In the genomic region with DNA sequence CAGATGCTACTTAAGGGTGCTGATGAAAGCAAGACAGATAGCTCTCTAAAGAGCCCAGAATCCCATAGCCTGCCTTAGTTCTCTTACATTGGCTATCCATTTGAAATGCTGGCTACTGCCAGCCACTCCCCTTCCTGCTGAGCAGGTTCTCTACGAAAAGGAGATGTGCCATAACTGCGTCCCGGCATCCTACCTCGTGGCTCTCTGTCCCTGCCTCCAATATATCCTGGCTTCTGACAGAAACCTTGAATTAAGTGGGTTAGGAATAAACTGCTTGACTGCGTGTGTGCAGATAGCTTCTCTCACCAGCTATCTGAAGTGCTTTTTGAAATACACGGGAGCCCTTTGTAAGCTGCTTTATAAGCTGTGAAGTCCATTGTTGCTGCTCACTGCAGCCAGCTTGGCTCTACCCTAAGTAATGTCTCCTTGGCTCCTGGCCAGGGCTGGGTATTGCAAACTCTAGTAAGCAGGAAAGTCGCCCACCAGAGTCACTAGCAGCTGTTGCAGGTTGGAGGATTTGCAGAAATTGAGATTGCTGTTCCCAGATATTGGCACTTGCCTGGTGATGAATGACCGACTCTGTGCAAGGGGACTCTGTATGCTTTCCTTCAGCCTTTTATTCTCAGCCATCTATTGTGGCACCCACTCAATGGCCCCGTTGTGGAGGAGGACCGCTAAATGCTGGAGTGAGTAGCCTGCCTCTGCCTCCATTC, we compare ENCODE assay signal across 10 mouse cellular contexts.
DNase-seq lines count a peak whose midpoint lies in the region; ATAC-seq and TF ChIP-seq lines count a peak whose summit lies in the region.
"Had no signal": no experiment of that assay in that cellular context is flagged by ENCODE, and none has a peak within 500 bp of the region (broad histone marks: within the 10 kb centered on the region; RNA-seq: fewer than 3 reads in every experiment).

No protein-coding gene starts in this region.

- H3K27me3 ChIP-seq in lung, postnatal 0 days (replicated peaks; ENCODE audit: insufficient read depth, low read length) = no peaks in the 10 kb centered on the region
- H3K27me3 ChIP-seq in hindbrain, embryonic 15.5 days = no peaks in the 10 kb centered on the region
- H3K27me3 ChIP-seq: limb, embryonic 12.5 days; stomach, embryonic 15.5 days had no signal

- H3K4me1 ChIP-seq in lung, postnatal 0 days (ENCODE audit: insufficient read depth, low read depth, low read length) = 0 out of 2 replicates have a peak, but pooled peaks cover 3% of the 10 kb centered on the region
- peaks cover 29% of the 10 kb centered on the region for H3K4me1 ChIP-seq in hindbrain, embryonic 15.5 days (replicated peaks)

- peak; percentile 36 to 46 for DNase-seq in cerebellum, adult 18-20 months
- DNase-seq in cerebellum, adult 9-10 months = no peak
- peak; percentile 40 for DNase-seq in lung, postnatal 0 days (ENCODE audit: low spot score)
- DNase-seq in lung, adult 18-20 months = no peak
- DNase-seq in left cerebral cortex, postnatal 4 days = peak; percentile 92
- peak; percentile 55 for DNase-seq in right cerebral cortex, postnatal 25 days
- DNase-seq in thymus, postnatal 4 days = no peak

- H3K4me2 ChIP-seq in lung, postnatal 0 days (replicated peaks; ENCODE audit: low read depth, low read length) = no peak overlapping the region
- H3K4me2 ChIP-seq in hindbrain, embryonic 15.5 days = no peak overlapping the region
- H3K4me2 ChIP-seq: limb, embryonic 12.5 days; stomach, embryonic 15.5 days had no signal

- 46% methylated on average over 10 of the region's 10 CpGs for WGBS in lung, postnatal 0 days
- WGBS in hindbrain, embryonic 15.5 days = 19% methylated on average over 10 of the region's 10 CpGs

- intact Hi-C loops in left cerebral cortex, postnatal 4 days (cut with DNase I) = no loop called here

- no peak for TF ChIP-seq EP300 in lung, postnatal 0 days (IDR thresholded peaks at IDR 0.05)

- no peak overlapping the region for H3K27ac ChIP-seq in lung, postnatal 0 days (ENCODE audit: low read length)
- H3K27ac ChIP-seq in hindbrain, embryonic 15.5 days (replicated peaks) = peak overlapping the region; percentile 77
- H3K27ac ChIP-seq: limb, embryonic 12.5 days; stomach, embryonic 15.5 days had no signal

- H3K9me3 ChIP-seq in lung, postnatal 0 days (ENCODE audit: low read length) = no peaks in the 10 kb centered on the region
- no peaks in the 10 kb centered on the region for H3K9me3 ChIP-seq in hindbrain, embryonic 15.5 days
- H3K9me3 ChIP-seq: limb, embryonic 12.5 days; stomach, embryonic 15.5 days had no signal

- no peaks in the 10 kb centered on the region for H3K36me3 ChIP-seq in lung, postnatal 0 days (ENCODE audit: insufficient read depth, low read length)
- H3K36me3 ChIP-seq in hindbrain, embryonic 15.5 days = no peaks in the 10 kb centered on the region
- H3K36me3 ChIP-seq: limb, embryonic 12.5 days; stomach, embryonic 15.5 days had no signal

- no peak overlapping the region for H3K4me3 ChIP-seq in lung, postnatal 0 days (ENCODE audit: low read depth, low read length)
- no peak overlapping the region for H3K4me3 ChIP-seq in hindbrain, embryonic 15.5 days
- H3K4me3 ChIP-seq: limb, embryonic 12.5 days; stomach, embryonic 15.5 days had no signal

- no peak for TF ChIP-seq CTCF in lung, postnatal 0 days (IDR thresholded peaks at IDR 0.05)

- no peak for ATAC-seq in lung, postnatal 0 days
- peak; percentile 80 for ATAC-seq in hindbrain, embryonic 15.5 days (ENCODE audit: low FRiP score, low read depth)

- no peak overlapping the region for H3K9ac ChIP-seq in lung, postnatal 0 days (replicated peaks; ENCODE audit: low read depth)
- no peak overlapping the region for H3K9ac ChIP-seq in hindbrain, embryonic 15.5 days
- H3K9ac ChIP-seq: limb, embryonic 12.5 days; stomach, embryonic 15.5 days had no signal

Comparison
In these comparisons a context has a peak if more than half of its experiments do, and no peak if none do; other contexts are left out.
1. DNase-seq: peak in cerebellum, adult 18-20 months (2 of 2), lung, postnatal 0 days (single experiment), left cerebral cortex, postnatal 4 days (single experiment) and right cerebral cortex, postnatal 25 days (single experiment); none in cerebellum, adult 9-10 months (single experiment), lung, adult 18-20 months (0 of 2) and thymus, postnatal 4 days (single experiment).